Mouse (Mus musculus): ENCODE data around the gene Atf7.

The Atf7 gene

DNA sequence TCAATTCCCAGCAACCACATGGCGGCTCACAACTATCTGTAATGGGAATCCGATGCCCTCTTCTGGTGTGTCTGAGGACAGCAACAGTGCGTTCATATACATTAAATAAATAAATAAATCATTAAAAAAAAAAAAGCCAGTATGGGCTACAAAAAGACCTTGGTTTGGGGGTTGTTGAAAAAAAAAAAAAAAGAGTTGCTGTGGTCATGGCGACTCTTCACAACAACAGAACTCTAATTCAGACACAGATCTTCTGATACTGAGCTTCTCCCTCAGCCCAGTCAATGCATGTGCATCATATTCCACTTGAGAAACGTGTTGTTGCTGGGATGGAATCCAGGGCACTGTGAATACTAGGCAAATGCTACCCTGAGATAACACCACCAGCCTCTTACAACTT, 72.7 kb downstream of the Atf7 start:
- DNase-seq (ENCODE audit: low read depth, low spot score): no peak

DNA sequence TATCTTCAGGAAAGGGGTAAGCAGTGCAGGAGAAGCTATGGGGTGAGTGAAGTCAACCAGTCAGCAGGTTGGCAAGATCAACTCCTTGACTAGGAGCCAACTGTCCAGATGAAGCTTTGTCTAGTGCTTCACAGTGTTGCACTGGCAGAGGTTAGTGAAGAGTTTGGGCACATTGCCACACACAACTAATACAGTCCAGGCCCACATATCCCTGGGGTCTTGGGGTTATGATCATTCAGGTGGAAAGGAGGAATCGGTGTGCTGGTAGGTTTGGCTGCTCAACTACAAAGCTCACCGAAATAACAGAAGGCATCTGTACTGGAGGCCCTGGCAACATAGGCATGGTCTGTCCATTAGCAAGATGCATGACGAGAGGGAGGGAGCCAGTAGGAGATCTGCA, 77.8 kb downstream of the Atf7 start:
- DNase-seq (ENCODE audit: low read depth, low spot score): peak; percentile 98

DNA sequence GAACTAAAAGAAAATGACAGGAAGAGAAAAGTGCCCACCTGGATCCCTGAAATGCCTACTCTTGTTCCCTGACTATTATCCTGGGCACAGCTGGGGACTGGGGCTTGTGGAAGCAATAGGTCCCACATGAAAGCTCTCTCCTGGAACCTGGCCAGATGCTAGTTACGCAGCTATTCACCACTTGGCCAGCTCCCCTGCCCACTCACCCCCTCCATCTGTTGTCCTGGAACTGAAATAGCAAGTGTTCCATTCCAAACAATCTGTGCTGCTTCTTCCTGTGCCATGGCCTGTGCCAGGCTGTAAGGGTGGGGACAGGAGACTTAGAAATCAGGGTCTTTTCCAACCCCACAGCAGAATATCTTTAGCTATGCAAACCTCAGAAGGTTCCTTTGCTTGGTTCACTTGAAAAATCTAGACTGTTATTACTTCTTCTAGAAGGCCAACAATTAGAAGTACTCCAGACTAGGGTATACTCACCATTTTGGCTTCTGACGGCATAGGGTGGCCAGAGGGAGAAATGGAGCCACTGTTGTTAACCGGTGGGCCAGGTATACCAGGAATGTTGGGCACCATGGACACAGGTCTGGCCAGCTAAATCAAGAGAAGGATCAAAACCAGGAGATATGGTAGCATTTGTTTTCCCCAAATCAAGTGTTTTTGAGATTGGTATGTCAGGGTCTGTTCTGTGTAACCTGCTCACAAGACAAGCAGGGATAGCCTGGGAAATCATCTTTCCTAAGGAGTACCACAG, 78.4 kb downstream of the Atf7 start:
- peak; percentile 100 for DNase-seq (ENCODE audit: low read depth, low spot score)

DNA sequence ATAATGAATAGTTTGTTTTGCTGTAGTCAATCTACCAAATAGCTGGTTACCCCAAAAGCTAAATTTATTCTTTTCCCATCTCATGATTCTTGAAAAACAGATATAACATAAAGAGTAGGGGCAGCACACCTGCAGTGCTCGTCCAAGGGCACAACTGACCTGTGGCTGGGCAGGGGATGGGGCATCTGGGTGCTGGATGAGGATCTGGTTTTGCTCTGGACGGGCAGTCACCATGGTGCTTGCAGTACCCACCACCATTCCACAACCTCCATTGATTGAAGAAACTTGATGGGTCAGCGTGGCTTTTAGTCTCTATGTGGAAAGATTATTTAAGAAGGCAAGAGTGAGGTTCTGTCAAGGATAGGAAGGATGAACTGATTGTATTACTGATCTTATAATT, 79.0 kb downstream of the Atf7 start:
- DNase-seq (ENCODE audit: low read depth, low spot score): no peak

DNA sequence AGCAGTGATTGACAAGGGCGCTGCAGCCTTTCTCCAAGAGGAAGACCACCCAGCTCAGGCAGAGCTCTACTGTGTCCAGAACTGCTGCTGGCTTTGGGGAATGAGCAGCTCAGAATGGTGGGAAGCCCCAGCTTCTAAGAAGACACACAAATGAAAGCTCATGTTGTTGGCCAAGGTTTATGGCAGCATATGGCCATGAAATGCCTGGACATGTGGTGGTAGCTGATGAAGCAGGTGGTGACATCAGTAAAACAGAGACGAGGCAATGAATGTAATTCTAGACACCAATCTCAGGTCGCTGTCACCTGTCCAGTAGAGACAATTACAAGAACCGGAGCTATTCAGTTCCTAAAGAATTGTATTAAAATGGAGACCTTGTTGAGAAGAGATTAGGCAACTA, 80.5 kb downstream of the Atf7 start:
- peak; percentile 99 for DNase-seq (ENCODE audit: low read depth, low spot score)

DNA sequence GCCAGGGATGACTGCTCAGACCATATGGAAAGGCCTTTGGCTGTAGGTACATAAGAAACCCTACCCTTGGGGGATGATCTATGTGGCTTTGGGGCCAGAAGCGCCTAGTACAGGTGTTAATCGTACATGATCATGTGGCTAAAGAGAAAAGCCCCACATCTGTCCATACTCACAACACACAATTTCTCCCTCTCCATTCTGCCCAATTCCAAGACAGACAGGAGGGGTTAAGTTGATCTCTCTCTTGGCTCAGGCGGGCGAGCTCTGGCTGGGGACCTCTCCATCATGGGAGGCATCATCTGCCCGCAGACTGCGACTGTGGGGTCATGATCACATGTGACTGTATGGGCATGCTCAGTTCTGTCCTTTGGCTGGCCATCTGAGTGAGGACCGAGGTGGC, 91.3 kb downstream of the Atf7 start:
- DNase-seq (ENCODE audit: low read depth, low spot score): no peak

DNA sequence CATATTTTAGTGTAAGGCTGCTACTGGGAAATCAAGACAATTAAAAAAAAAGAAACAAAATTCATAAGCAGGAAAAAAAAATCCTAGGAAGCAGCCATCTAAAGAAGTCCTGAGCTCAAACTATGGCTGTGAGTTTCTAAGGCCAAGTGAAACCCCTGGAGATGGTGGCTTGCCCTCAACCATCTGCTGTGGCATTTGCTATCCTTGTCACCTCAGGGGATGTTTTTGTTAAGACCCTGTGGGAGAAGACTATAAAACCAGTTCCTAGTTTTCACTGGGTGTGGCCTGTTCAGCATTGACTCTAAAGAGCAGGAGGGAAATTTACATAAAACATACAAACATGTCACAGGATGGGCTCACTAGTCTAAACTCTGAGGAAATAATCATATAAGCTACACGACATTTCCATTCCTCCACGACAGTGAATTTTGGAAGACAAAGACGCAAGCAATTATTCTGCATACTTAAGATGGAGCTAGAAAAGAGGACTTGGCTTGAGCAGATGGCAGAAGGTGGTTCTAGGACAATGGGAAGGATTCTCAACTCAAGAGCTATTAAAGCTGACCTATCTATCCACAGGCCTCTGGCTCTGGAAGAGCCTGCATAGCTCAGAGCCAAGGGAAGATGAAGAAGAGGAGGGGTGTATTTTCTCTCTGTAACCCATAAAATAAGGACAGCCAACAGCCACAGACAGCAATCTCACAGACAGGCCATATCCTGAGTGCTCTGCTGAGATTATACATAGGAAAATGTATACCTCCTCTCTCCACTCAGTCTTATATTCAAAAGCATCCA, 93.0 kb downstream of the Atf7 start:
- peak; percentile 95 for DNase-seq (ENCODE audit: low read depth, low spot score)

DNA sequence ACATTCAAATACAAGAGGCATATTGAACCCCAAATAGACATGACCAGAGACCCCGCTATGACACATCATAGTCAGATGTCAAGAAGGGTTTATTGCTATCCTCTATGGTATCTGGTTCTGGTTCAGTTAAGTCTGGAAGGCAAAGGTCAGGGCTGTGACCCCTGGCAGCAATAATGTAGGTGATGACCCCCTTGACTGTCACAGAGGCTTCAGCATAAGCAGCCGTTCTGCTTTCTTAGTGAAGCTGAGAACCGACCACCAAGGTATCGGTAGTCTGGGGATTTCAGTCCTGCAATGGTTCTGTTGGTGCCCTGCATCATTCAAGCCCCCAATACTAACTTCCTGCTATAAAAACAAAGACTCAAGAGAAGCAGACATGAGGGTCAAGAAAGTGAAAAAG, 93.7 kb downstream of the Atf7 start:
- no peak for DNase-seq (ENCODE audit: low read depth, low spot score)

DNA sequence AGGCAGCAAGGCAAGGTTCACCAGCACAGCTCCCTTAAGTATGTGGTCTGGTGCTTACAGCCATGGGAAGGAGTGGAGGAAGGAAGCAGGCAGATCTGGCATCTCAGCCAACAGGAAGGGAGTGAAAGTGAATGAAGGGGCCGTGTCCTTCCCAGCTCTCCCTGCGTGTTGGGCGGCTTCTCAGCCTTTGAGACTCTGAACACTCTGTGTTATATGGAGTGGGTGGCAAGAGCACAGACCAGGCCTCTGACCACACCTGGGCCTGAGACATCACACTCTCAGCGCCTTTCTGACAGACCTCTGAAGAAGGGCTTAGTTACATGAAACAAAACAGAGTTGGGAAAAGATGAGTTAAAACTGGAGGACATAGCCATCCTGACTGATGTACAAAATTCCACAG, 94.7 kb downstream of the Atf7 start:
- no peak for DNase-seq (ENCODE audit: low read depth, low spot score)

DNA sequence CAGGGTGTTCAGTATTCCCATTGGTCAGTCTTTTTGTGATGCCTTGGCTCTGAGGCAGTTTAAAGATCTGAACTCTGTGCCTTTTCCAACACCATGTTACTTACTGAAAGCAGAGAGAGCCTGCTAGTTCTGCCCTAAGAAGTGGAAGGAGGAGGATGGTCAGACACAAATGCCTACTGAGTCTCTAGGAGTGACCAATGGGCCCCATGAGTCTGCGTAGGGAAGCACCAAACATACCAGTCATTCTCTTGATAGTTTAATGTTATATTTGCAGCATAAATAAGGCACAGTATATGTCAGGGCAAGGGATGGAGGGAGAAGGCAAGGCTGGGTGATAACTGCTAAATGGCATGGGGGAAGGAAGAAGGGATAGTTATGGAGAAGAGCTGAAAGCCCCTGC, 96.9 kb downstream of the Atf7 start:
- no peak for DNase-seq (ENCODE audit: low read depth, low spot score)

DNA sequence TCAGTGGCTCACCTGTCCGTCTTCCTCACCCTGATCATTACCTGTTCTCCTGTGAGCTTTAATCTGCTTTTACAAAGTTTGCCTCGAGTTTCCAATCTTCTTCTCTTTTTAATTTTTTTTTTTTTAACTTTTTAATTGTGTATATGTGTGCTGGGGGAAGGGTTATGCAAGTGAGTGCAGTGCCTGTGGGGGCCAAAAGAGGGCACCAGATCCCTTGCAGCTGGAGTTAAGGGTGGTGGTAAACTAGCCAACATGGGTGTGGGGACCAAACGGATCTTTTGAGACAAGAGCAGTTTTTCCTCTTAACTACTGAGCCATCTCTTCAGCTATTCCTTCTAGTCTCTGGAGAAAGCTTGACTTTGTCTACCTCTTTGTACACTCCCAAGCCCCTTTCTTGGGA, 97.3 kb downstream of the Atf7 start:
- DNase-seq (ENCODE audit: low read depth, low spot score): no peak

DNA sequence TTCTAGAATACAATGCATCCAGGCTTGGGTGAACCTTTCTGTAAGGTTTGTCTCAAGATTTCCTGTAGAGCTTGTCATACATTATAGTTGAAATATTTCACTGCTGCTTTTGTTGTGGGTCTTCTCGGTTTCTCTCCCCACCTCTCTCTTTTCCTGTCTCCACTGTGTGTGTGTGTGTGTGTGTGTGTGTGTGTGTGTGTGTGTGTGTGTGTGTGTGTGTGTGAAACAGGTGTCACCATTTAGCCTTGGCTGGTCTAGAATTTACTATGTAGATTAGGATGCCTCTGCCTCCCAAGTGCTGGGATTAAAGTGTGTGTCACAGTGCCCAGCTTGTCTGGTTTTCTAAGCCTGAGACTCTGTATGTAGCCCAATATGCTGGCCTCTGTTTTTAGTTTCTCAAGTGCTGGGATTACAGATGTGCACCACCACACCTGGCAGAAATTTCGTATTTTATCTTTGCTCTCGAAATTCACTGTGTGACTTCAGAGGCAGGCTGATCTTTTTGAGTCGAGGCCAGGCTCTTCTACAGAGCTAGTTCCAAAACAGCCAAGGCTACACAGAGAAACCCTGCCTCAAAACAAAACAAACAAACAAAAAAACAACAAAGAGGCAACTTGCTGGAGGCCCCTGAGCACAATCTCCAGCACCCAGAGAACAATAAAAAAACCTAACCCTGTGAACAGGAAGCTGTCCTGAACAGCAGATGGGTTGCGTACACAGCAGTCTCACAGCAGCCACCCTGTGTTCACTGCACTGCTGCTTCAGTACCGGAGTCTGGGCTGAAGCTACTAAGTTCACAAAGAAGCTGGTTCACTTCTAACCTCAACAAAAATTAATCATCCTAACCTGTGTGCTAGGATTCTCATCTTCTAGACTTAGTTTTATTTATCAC, 98.9 kb downstream of the Atf7 start:
- DNase-seq (ENCODE audit: low read depth, low spot score): no peak

DNA sequence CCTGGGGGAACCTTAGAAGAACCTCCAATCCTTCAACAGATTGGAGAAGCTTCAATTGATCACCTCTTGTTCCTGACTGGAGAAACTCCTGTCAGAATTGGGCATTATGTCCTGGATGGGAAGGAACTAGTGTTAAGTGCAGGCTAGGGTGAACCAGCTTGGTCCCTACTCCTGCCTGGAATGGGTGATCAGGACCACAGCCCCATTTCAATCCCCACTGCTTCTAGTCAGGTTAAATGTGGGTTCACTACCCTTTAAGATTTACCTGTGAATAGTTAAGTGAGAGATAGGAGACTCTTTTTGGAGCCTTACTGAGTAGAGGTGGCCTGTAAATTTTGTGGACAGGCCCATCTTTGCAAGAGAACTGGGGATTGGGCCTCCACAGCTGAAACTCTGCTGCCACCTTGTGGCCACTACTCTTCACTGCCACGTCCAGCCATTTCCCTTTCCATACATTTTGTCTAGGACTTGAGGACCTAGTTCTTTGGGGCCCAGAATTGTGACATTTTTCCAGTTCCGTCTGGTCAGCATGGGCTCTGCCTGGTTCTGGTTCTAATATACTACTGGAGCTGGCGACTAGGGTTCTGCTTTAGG, 100.3 kb downstream of the Atf7 start, which contains the start of gene Npff:
Gene Npff, minus strand, starts transcription at position 51 of the 594 bp plus-strand sequence.
- peak; percentile 92 for DNase-seq (ENCODE audit: low read depth, low spot score)

DNA sequence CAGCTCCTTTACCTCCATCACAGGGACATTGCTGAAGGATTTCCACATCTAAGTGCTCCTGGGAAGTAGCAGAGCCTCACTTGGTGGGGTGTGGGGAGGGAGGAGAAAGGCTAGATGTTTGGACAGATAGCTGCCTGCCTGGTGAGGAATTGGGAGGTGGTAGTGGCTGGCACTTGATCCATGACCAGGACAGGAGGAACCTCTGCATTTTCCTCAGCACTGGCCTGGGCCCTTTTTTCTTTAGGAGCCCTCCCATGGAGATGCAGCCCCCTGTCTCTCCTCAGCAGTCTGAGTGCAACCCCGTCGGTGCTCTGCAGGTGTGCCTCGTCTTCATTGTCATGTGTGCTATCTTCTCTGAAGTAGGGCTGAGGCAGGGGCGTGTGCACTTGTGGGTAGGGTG, 103.8 kb downstream of the Atf7 start:
- DNase-seq (ENCODE audit: low read depth, low spot score): no peak

DNA sequence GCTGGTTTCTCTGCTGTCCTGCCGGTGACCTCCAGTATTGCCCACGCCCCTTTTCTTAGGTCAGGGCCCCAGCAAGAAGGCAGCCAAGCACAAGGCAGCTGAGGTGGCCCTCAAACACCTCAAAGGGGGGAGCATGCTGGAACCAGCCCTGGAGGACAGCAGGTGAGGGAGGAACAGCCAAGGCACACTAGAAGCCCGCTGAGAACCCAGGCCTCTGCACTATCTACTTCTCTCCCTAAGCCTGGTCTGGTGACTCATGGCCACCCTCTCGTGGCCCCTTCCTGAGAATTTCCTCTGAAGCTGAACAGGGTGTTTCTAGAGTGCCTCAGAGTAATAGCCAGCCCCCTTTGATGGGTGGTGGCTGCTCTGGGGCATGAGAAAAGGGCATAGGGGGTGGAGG, 104.8 kb downstream of the Atf7 start:
- peak; percentile 60 for DNase-seq (ENCODE audit: low read depth, low spot score)

DNA sequence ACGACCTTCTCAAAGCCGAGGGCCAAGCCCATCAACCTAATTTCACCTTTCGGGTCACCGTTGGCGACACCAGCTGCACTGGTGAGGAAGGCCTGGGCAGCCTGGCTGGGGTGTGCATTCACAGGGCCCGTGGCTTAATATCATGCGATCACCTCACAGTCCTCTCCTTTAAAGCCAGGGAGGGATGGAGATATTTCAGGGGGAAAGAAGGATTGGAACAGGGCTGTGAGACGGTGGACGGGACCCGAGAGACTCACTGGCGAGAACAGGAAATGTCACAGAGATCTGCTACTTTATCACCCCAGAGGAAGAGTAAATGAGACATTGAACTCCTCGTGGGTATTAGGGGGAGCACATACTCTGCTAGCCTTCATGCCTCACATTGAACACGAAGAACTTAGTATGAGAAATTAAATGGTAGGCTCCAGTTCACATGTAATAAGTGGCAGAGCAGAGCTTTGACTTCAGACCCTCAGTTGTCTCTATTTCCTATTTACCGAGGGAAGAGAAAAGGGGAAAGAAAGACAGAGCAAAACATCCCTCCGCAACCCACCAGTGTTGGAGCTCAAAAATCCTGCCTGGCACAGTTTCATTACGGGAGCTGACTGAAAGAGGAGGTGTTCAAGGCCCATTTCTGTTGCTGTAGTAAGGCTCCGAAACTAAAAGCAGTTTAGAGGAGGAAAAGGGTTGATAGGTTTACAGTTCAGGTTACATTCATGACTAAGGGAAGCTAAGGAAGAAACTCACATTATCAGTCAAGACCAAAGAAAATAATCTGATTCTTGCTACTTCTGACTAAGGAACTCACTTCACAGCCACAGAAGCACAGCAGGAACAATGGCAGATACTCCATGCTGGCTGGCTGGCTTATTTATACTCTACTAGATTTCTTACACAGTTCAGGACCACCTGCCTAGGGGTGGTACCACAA, 105.8 kb downstream of the Atf7 start:
- no peak for DNase-seq (ENCODE audit: low read depth, low spot score)

DNA sequence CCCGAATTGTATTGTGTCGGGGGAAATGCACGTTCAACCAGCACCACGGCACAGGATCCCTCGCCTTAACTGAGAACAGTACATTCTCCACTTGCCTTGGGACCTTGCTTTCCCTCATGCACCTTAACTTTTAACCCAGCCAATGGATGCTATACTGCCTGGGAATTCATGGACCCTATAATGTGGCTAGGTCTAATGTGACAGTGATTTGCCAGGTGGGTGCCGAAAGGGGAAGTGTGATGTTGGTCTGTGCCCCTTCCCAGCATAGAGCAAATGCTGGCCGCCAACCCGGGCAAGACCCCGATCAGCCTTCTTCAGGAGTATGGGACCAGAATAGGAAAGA, 106.4 kb downstream of the Atf7 start:
- no peak for DNase-seq (ENCODE audit: low read depth, low spot score)

DNA sequence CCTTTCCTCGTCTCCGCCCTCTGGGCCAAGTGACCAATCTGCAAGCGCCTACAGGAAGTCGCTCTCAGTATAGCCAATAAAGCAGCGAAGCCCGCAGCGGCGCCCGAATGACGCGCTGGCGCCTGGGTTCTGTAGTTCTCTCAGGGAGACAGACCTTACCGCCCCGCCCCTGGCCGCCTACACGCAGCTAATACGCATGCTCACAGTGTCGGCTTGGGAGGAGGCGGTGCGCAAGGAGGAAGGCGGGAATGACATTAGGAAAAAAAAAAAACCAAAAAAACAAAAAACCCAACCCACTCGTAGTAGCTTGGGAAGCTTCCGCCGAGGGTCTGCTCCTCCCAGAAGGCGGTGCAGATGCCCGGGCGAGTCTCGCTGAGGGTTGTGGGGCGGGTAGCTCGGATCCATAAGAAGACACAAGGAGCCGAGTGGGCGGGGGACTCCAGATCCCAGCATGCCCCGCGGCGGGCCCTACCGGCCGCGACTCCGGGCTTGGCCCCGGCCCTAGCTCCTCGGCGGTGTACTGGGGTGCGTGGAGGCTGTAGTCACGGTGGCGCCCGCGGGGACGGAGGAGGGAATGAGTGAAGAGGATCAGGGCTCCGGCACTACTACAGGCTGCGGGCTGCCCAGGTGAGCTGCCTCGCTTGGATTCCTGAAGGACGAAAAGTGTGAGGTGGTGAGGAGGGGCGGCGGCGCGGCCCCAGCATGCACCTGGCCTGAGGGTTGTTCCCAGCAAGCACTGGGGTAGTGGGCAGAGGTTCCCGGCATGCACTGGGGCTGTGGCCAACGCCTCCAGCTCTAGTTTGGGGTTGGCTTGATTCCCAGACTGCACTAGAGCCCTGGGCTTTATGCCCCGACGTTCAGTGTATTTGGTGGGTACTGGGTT, 107.0 kb downstream of the Atf7 start, which contains the start of gene Tarbp2:
Gene Tarbp2, plus strand, starts transcription at position 217 of the 883 bp plus-strand sequence.
- peak; percentile 100 for DNase-seq (ENCODE audit: low read depth, low spot score)

DNA sequence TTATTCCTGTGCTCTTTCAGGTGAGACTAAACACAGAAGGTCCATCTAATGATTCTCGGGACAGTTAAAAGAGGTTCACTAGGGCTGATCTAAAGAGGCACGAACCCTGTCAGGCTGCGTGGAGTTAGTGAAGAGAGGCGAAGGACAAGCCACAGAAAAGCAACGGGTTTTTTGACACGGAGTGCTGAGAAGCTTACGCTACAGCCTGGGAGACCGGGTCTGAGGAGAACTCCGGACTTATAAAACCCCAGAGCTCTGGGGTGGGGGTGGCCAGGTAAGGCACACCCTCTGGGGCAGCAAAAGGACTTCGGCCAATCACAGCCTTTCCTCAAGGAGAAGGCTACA, 107.7 kb downstream of the Atf7 start:
- no peak for DNase-seq (ENCODE audit: low read depth, low spot score)

Measured in brain, adult 2 months (tissue).